8 mouse cellular contexts compared by ENCODE assay signal in the genomic region with DNA sequence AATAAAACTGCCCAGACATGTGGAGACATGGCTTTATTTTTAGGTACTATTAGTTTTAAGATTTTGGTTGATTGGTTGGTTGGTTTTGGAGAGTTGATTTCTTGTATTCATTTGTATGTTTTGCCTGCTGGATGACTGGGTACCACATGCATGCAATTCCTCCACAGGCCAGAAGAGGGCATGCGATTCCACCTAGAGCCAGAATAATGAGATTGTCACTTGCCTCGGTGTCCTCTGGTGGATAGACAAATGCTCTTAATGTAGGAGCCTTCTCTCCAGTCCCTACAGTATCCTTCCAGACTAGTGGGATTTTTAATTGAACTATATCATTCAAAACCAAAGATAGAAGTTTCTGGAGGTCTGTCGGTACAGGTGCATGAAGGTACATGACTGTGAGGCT.
DNase-seq lines count a peak whose midpoint lies in the region; ATAC-seq lines count a peak whose summit lies in the region.

No protein-coding gene starts in this region.

- WGBS in limb, embryonic 11.5 days = 40% methylated on average over 3 of the region's 3 CpGs

- no peaks in the 10 kb centered on the region for H3K36me3 ChIP-seq in limb, embryonic 11.5 days (ENCODE audit: control insufficient read depth, insufficient read depth, low read length)

- no peaks in the 10 kb centered on the region for H3K9me3 ChIP-seq in limb, embryonic 11.5 days (ENCODE audit: control insufficient read depth, low read length)

- no peak overlapping the region for H3K4me2 ChIP-seq in limb, embryonic 11.5 days (ENCODE audit: low read depth, severe bottlenecking)

- H3K9ac ChIP-seq in limb, embryonic 11.5 days (ENCODE audit: low read length) = no peak overlapping the region

- H3K4me1 ChIP-seq in limb, embryonic 11.5 days (ENCODE audit: control insufficient read depth, insufficient read depth, low read length) = no peaks in the 10 kb centered on the region

- H3K27me3 ChIP-seq in limb, embryonic 11.5 days (ENCODE audit: control insufficient read depth, insufficient read depth, low read length) = no peaks in the 10 kb centered on the region

- peak; percentile 1 to 3 for DNase-seq in lung, adult 18-20 months
- DNase-seq in lung, postnatal 25 days (ENCODE audit: low spot score) = no peak
- DNase-seq in adrenal gland, adult 2 months = peak; percentile 20
- DNase-seq in embryo, embryonic 9.5 days (ENCODE audit: extremely low spot score) = peak; percentile 42
- peak; percentile 1 to 46 for DNase-seq in kidney, adult 8-10 months
- peak; percentile 61 for DNase-seq in limb, embryonic 11.5 days (ENCODE audit: low spot score)
- peak; percentile 61 for DNase-seq in right cerebral cortex, postnatal 14 days
- DNase-seq in heart, adult 8-10 months (ENCODE audit: low spot score) = no peak

- H3K27ac ChIP-seq in limb, embryonic 11.5 days (replicated peaks; ENCODE audit: low read depth, low read length) = no peak overlapping the region

- ATAC-seq in limb, embryonic 11.5 days (ENCODE audit: insufficient number of reproducible peaks, low FRiP score, low TSS enrichment, low read depth) = no peak

- H3K4me3 ChIP-seq in limb, embryonic 11.5 days (ENCODE audit: low read depth, low read length) = no peak overlapping the region

Comparison
In these comparisons a context has a peak if more than half of its experiments do, and no peak if none do; other contexts are left out.
1. DNase-seq: peak in lung, adult 18-20 months (2 of 2), adrenal gland, adult 2 months (single experiment), embryo, embryonic 9.5 days (single experiment), kidney, adult 8-10 months (2 of 2), limb, embryonic 11.5 days (single experiment) and right cerebral cortex, postnatal 14 days (single experiment); none in lung, postnatal 25 days (single experiment) and heart, adult 8-10 months (single experiment).